Mouse (Mus musculus) hindbrain, embryonic 16.5 days (tissue): ENCODE data around the gene Il20rb. TPM values are rescaled to one million over a fixed set of nuclear protein-coding genes. Genes with fewer than 3 reads are reported as not detected.

ENCODE experiments used
- ATAC-seq: fragments of 200-750 bp; cut with Nextera tagmentation; 2 replicates; pipeline ENCODE4 v1.8.0; 2017; ENCODE audit warnings: moderate TSS enrichment, moderate library complexity
- H3K27ac ChIP-seq: fragments of 300-500 bp; sonication (generic); 2 replicates; pipeline ENCODE4 v1.5.1; 2014; ENCODE audit warnings: low read depth, mild to moderate bottlenecking, control low read depth, low read length, moderate library complexity
- H3K27me3 ChIP-seq: fragments of 300-500 bp; sonication (generic); replicated peaks from 2 replicates; pipeline ENCODE4 v1.6.1; 2014; ENCODE audit warnings: low read length; ENCODE audit not compliant: control insufficient read depth, insufficient read depth
- H3K36me3 ChIP-seq: fragments of 300-500 bp; sonication (generic); 2 replicates; pipeline ENCODE4 v1.6.1; 2014; ENCODE audit warnings: mild to moderate bottlenecking, low read length, moderate library complexity, mixed read lengths; ENCODE audit not compliant: control insufficient read depth, insufficient read depth
- H3K4me1 ChIP-seq: fragments of 300-500 bp; sonication (generic); 2 replicates; pipeline ENCODE4 v1.6.1; 2014; ENCODE audit warnings: low read depth, low read length; ENCODE audit not compliant: control insufficient read depth, insufficient read depth
- H3K4me2 ChIP-seq: fragments of 300-500 bp; sonication (generic); 2 replicates; pipeline ENCODE4 v1.6.1; 2014; ENCODE audit warnings: mild to moderate bottlenecking, low read length, control low read depth, moderate library complexity
- H3K4me3 ChIP-seq: fragments of 300-500 bp; sonication (generic); 2 replicates; pipeline ENCODE4 v1.5.1; 2014; ENCODE audit warnings: mild to moderate bottlenecking, low read length, control low read depth, moderate library complexity
- H3K9ac ChIP-seq: fragments of 300-500 bp; sonication (generic); 2 replicates; pipeline ENCODE4 v1.6.1; 2014; ENCODE audit warnings: low read depth, mild to moderate bottlenecking, control low read depth, low read length, moderate library complexity
- H3K9me3 ChIP-seq: fragments of 300-500 bp; sonication (generic); 2 replicates; pipeline ENCODE4 v1.6.1; 2014; ENCODE audit warnings: mild to moderate bottlenecking, low read length, moderate library complexity; ENCODE audit not compliant: control insufficient read depth
- WGBS: fragments of 180-500 bp; shearing (Covaris S2); extraction: QIAGEN DNeasy Blood & Tissue Kit; methylation state at CpG from one replicate; pipeline ENCODE4 v1.1.7; 2014; 5-methylcytosine and 5-hydroxymethylcytosine counted together
- polyA plus RNA-seq: library from polyadenylated mRNA; unstranded; fragments of >200 nt; fragmentation: Nextera tagmentation; extraction: Ambion mirVana; gene quantifications from 2 replicates; pipeline ENCODE4 v1.2.1, GENCODE M21; 2015

The Il20rb gene
- polyA plus RNA-seq, 1 experiment from 2014 or later, result 1.1 TPM

DNA sequence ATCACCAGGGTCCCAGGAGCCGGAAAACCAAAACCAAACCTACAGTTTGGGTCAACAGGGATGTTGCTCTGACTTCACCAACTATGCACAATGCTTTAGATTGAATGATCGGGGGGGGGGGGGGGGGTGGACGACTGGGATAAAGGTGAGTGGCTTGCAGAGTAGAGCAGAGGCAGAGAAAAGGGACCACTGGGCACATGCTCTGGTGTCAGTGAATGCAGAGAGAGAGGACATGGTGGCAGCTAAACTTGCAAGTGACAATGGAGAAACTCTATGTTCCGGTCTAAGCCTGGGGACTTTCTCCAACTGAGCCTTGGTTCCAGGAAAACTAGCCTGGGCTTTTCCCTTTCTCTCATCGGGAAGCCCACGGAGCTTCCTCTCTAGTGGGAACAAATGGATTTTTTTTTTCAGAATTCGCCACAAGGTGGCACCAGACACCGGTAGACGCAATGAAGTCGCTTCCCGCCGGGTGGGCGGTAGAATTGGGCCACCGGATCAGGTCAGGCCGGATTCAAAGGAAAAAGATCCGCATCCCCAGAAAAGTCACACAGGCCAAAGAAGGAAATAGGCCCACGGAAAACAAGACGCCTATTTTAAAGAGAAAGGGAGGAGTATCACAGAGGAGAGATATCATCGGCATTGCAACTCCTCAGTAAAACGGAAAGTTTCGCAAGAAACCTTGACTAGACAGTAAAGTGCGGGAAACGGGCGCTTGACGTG is 32.5 kb downstream of the Il20rb start:
- Histone ChIP-seq H3K27me3 (no peaks in the 10 kb centered on the region), H3K4me2 (peak overlapping the region; percentile 54), H3K9me3 (no peaks in the 10 kb centered on the region), H3K4me1 (peaks cover 4% of the 10 kb centered on the region; the same call in 1 of the 2 replicates), H3K4me3 (peak overlapping the region; percentile 27), H3K36me3 (no peaks in the 10 kb centered on the region), H3K27ac (no peak overlapping the region), H3K9ac (peak overlapping the region; percentile 15; the same call in 1 of the 2 replicates)
- 7% methylated on average over 24 of the region's 25 CpGs for WGBS
- peak; percentile 44 for ATAC-seq

DNA sequence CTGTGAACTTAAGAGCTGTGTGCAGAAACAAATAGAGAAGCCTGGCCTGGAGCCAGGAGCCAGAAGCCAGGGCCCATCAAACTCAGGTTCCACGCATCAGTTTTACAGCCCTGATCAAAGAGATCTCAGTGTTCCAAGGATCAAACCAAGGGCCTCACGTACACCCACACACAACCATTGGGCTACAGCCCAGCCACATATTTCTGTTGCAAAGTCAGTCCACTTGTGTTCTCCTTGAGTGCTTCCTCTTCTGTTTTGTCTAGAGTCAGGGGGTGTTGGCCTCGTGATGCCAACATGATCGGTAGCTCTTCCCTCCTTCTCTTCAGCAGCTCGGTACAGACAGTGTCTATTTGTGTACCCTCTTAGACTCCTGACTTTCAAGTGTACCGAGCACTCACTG is 34.2 kb downstream of the Il20rb start:
- no peak overlapping the region for H3K27ac ChIP-seq
- 0 out of 2 replicates have a peak, but pooled peaks have one; percentile 14 for ATAC-seq
- H3K9me3 ChIP-seq, result no peaks in the 10 kb centered on the region
- H3K4me3 ChIP-seq, result no peak overlapping the region
- no peaks in the 10 kb centered on the region for H3K27me3 ChIP-seq
- WGBS, result 68% methylated on average over 6 of the region's 6 CpGs
- no peak overlapping the region for H3K9ac ChIP-seq
- H3K36me3 ChIP-seq, result no peaks in the 10 kb centered on the region
- peaks cover 4% of the 10 kb centered on the region; the same call in 1 of the 2 replicates for H3K4me1 ChIP-seq
- no peak overlapping the region for H3K4me2 ChIP-seq

GRCm38 (mm10) chr9:100446059-100446686 is 40.4 kb downstream of the Il20rb start:
- Histone ChIP-seq H3K9ac (peak overlapping the region; percentile 70), H3K9me3 (no peaks in the 10 kb centered on the region), H3K4me2 (peak overlapping the region; percentile 94), H3K36me3 (no peaks in the 10 kb centered on the region), H3K27ac (peak overlapping the region; percentile 83), H3K4me1 (0 out of 2 replicates have a peak, but pooled peaks cover 2% of the 10 kb centered on the region), H3K27me3 (no peaks in the 10 kb centered on the region), H3K4me3 (peak overlapping the region; percentile 60)
- ATAC-seq, result peak; percentile 90
- WGBS, result under 1% methylated on average over 32 of the region's 32 CpGs

DNA sequence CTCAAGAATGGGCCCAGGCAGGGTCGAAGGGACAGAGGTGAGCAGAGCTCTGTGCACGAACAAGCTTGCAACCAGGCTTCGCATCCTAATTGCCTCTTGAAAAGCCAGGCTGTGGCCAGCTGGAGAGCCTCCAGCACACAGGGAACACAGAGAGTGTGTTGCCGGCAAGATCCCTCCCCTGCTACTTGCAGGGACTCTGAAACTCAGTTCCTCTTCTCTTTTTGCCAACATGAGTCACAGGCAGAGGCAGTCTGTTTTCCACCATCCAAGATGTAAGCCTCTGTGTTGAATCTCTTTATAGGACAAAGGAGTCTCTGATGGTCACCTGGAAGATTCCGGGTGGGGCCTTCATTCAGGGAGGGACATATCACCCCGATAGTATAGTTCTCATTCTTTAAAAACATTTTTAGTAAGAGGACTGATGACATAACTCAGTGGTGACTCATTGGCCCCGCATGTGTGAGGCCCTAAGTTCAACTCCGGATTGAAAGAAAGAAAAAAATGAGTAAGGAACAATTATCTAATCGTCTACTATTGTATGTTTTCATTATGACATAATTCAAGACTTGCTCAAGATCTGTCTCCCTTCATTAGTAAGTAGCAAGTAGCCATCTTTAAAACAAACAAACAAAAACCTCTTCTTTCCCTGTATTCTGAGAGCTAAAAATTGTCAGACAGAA is 46.3 kb downstream of the Il20rb start:
- H3K27me3 ChIP-seq, result no peaks in the 10 kb centered on the region
- no peaks in the 10 kb centered on the region for H3K9me3 ChIP-seq
- H3K4me3 ChIP-seq, result no peak overlapping the region
- H3K36me3 ChIP-seq, result no peaks in the 10 kb centered on the region
- peak overlapping the region; percentile 38 for H3K4me2 ChIP-seq
- H3K4me1 ChIP-seq, result peaks cover 10% of the 10 kb centered on the region
- WGBS, result 46% methylated on average over 9 of the region's 9 CpGs
- peak overlapping the region; percentile 65 for H3K27ac ChIP-seq
- peak overlapping the region; percentile 48 for H3K9ac ChIP-seq
- ATAC-seq, result peak; percentile 90

- H3K4me3 ChIP-seq, result no peak overlapping the region
- ATAC-seq, result peak; percentile 82
- H3K27ac ChIP-seq, result peak overlapping the region; percentile 65
- no peaks in the 10 kb centered on the region for H3K9me3 ChIP-seq
- no peaks in the 10 kb centered on the region for H3K36me3 ChIP-seq
- no peak overlapping the region for H3K9ac ChIP-seq
- no peaks in the 10 kb centered on the region for H3K27me3 ChIP-seq
- peak overlapping the region; percentile 38 for H3K4me2 ChIP-seq
- peaks cover 10% of the 10 kb centered on the region for H3K4me1 ChIP-seq
- 15% methylated on average over 8 of the region's 8 CpGs for WGBS
Observed at GRCm38 (mm10) chr9:100439481-100439880, 47.1 kb downstream of the Il20rb start.

- peak overlapping the region; percentile 65 for H3K27ac ChIP-seq
- ATAC-seq, result no peak; the same call in 1 of the 2 replicates
Observed at GRCm38 (mm10) chr9:100438994-100439393, 47.6 kb downstream of the Il20rb start.

DNA sequence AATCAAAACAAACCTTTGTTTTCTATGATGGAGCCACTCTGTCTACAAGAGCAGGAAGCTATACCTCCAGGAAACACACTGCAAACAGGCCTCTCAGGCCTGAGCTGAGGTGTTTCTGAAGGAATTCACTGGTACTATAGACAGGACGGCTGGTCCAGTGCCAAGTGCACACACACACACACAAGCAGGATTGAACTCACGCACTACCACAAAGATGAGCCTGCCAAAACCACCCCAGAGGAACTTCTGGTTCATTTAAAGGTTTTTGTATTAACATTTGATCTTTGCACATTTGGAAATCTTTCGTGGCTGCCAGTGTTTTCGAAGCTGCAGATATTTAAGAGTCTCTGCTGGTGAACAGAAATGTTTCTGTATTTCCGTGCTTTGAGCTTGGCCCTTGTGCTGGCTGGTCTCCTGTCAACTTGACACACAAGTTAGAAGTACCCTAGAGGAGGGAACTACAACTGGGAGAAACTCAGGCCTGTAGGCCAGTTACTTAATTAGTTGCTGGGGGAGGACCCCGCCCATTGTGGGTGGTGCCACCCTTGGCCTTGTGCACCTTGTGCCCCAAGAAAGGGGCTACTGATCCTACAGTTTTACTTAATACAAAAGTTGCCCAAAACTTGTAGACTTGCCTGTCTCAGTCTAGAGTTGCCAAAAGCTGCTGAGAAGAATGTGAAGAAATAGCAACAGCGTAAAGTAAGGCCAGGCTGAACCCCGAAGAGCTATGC is 49.6 kb downstream of the Il20rb start:
- 78% methylated on average over 8 of the region's 8 CpGs for WGBS
- H3K36me3 ChIP-seq, result no peaks in the 10 kb centered on the region
- H3K9me3 ChIP-seq, result no peaks in the 10 kb centered on the region
- no peak for ATAC-seq
- no peak overlapping the region for H3K27ac ChIP-seq
- H3K27me3 ChIP-seq, result no peaks in the 10 kb centered on the region
- no peak overlapping the region for H3K4me3 ChIP-seq
- no peak overlapping the region for H3K9ac ChIP-seq
- no peak overlapping the region for H3K4me2 ChIP-seq
- H3K4me1 ChIP-seq, result peaks cover 10% of the 10 kb centered on the region

More at GRCm38 (mm10) chr9:100438994-100439393, 47.6 kb downstream of the Il20rb start:
- H3K9ac ChIP-seq, result no peak overlapping the region
- H3K27me3 ChIP-seq, result no peaks in the 10 kb centered on the region
- H3K36me3 ChIP-seq, result no peaks in the 10 kb centered on the region
- peaks cover 10% of the 10 kb centered on the region for H3K4me1 ChIP-seq
- H3K4me3 ChIP-seq, result no peak overlapping the region
- H3K9me3 ChIP-seq, result no peaks in the 10 kb centered on the region
- 48% methylated on average over 10 of the region's 10 CpGs for WGBS
- H3K4me2 ChIP-seq, result no peak overlapping the region

DNA sequence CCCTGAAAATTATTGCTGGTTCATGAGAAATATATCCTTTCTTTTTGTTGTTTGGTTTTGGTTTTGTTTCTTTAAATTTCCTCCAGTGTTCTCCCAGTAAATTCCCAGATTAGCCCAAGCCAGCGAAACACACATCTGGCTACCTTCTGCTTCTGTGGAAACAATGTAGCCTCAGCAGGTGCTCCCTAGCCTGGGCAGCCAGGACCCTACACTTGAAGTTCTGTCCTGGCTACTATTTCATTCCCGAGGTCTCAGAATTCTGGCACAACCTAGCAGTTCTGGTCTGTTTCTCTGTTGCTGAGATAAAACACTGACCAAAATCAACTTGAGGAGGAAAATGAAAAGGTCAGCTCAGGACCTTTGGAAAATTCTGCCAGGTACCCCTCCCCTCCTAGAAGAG is 55.2 kb downstream of the Il20rb start:
- 65% methylated on average over 2 of the region's 2 CpGs for WGBS

More for the DNA sequence above, 55.2 kb downstream of the Il20rb start:
- Histone ChIP-seq H3K9me3 (no peaks in the 10 kb centered on the region), H3K36me3 (no peaks in the 10 kb centered on the region), H3K27ac (no peak overlapping the region), H3K9ac (no peak overlapping the region), H3K27me3 (no peaks in the 10 kb centered on the region), H3K4me3 (no peak overlapping the region), H3K4me1 (no peaks in the 10 kb centered on the region), H3K4me2 (no peak overlapping the region)
- no peak for ATAC-seq
